Mouse (Mus musculus) megakaryocyte progenitor cell, adult 5-6 weeks (primary cell): ENCODE data around the gene Olfr690. TPM values are rescaled to one million over a fixed set of nuclear protein-coding genes. Genes with fewer than 3 reads are reported as not detected.
"Not testable (repeated sequence)": the region's sequence is repeated elsewhere in the genome, so short reads cannot be mapped to it uniquely, and the experiment has no call there.

ENCODE experiments used
- ATAC-seq: replicated peaks from 2 replicates; pipeline ENCODE4 v1.8.0; 2016; ENCODE audit warnings: mild to moderate bottlenecking, moderate TSS enrichment, inconsistent platforms; ENCODE audit not compliant: poor library complexity
- total RNA-seq, 2 experiments: library from RNA; stranded (forward) in 1 of 2; stranded (reverse) in 1 of 2; fragments of 157-497, 149-512 nt in 1 of 2; fragments of 200-1000 nt in 1 of 2; gene quantifications; 2 replicates each; pipeline versions ENCODE4 v1.2.3 to v1.2.4; 2015 to 2017

Olfr690 gene
- not detected in 2 replicates for total RNA-seq (2015)
- total RNA-seq (2017), result not detected in 2 replicates

GRCm38 (mm10) chr7:105334004-105334403, at the start of gene Olfr690:
TSS of gene Olfr690 (minus strand) at chr7:105334104.
- ATAC-seq, result no peak

- ATAC-seq, result peak; percentile 75
Observed at GRCm38 (mm10) chr7:105380329-105380728, 46.4 kb upstream of the Olfr690 start.

GRCm38 (mm10) chr7:105374866-105375265, 41.0 kb upstream of the Olfr690 start, which contains the start of gene Gm5901:
TSS of gene Gm5901 (plus strand) at chr7:105375038.
- ATAC-seq, result no peak

GRCm38 (mm10) chr7:105373976-105374375, 40.1 kb upstream of the Olfr690 start:
- ATAC-seq, result no peak

GRCm38 (mm10) chr7:105373509-105373908, 39.6 kb upstream of the Olfr690 start:
- peak; percentile 71 for ATAC-seq

- ATAC-seq, result peak; percentile 85
Observed at GRCm38 (mm10) chr7:105372912-105373311, 39.0 kb upstream of the Olfr690 start.

GRCm38 (mm10) chr7:105368521-105368920, 34.6 kb upstream of the Olfr690 start:
- no peak for ATAC-seq

GRCm38 (mm10) chr7:105367930-105368329, 34.0 kb upstream of the Olfr690 start, which contains the start of gene Olfr692:
TSS of gene Olfr692 (plus strand) at chr7:105368230.
- ATAC-seq, result no peak

GRCm38 (mm10) chr7:105367268-105367667, 33.4 kb upstream of the Olfr690 start:
- peak; percentile 56; the same call in 1 of the 2 replicates for ATAC-seq

GRCm38 (mm10) chr7:105361713-105362112, 27.8 kb upstream of the Olfr690 start:
- no peak for ATAC-seq

GRCm38 (mm10) chr7:105356487-105356886, 22.6 kb upstream of the Olfr690 start:
- not testable (repeated sequence) for ATAC-seq

- not testable (repeated sequence) for ATAC-seq
Observed at GRCm38 (mm10) chr7:105356064-105356463, 22.2 kb upstream of the Olfr690 start.

- no peak for ATAC-seq
Observed at GRCm38 (mm10) chr7:105342752-105343151, 8.8 kb upstream of the Olfr690 start.

GRCm38 (mm10) chr7:105342170-105342569, 8.3 kb upstream of the Olfr690 start, which contains the start of gene Olfr691:
TSS of gene Olfr691 (minus strand) at chr7:105342270.
- ATAC-seq, result no peak

GRCm38 (mm10) chr7:105325302-105325701, 8.6 kb downstream of the Olfr690 start:
- ATAC-seq, result no peak

GRCm38 (mm10) chr7:105310865-105311264, 23.0 kb downstream of the Olfr690 start, which contains the start of gene Olfr689:
TSS of gene Olfr689 (plus strand) at chr7:105311165.
- ATAC-seq, result no peak

GRCm38 (mm10) chr7:105290051-105290450, 43.9 kb downstream of the Olfr690 start:
- ATAC-seq, result no peak

GRCm38 (mm10) chr7:105287795-105288194, 46.1 kb downstream of the Olfr690 start, which contains the start of gene Olfr688:
TSS of gene Olfr688 (plus strand) at chr7:105288095.
- no peak for ATAC-seq

Other genes starting within 250 kb of the Olfr690 start
- gene Olfr680-ps1, start 241.3 kb downstream of the Olfr690 start, total RNA-seq (2015), result not detected in 2 replicates
- not detected in 2 replicates for gene Olfr680-ps1, start 241.3 kb downstream of the Olfr690 start, total RNA-seq (2017)
- gene Olfr681, start 217.3 kb downstream of the Olfr690 start, total RNA-seq (2015), result not detected in 2 replicates
- gene Olfr681, start 217.3 kb downstream of the Olfr690 start, total RNA-seq (2017), result not detected in 2 replicates
- not detected in 2 replicates for gene Olfr683, start 187.1 kb downstream of the Olfr690 start, total RNA-seq (2015)
- not detected in 2 replicates for gene Olfr683, start 187.1 kb downstream of the Olfr690 start, total RNA-seq (2017)
- not detected in 2 replicates for gene Olfr684, start 170.5 kb downstream of the Olfr690 start, total RNA-seq (2015)
- gene Olfr684, start 170.5 kb downstream of the Olfr690 start, total RNA-seq (2017), result not detected in 2 replicates
- gene Olfr685, start 148.1 kb downstream of the Olfr690 start, total RNA-seq (2015), result not detected in 2 replicates
- gene Olfr685, start 148.1 kb downstream of the Olfr690 start, total RNA-seq (2017), result not detected in 2 replicates
- gene Olfr686, start 126.6 kb downstream of the Olfr690 start, total RNA-seq (2015), result not detected in 2 replicates
- gene Olfr686, start 126.6 kb downstream of the Olfr690 start, total RNA-seq (2017), result not detected in 2 replicates
- gene Olfr688, start 46.0 kb downstream of the Olfr690 start, total RNA-seq (2015), result not detected in 2 replicates
- gene Olfr688, start 46.0 kb downstream of the Olfr690 start, total RNA-seq (2017), result not detected in 2 replicates
- gene Olfr689, start 22.9 kb downstream of the Olfr690 start, total RNA-seq (2015), result not detected in 2 replicates
- not detected in 2 replicates for gene Olfr689, start 22.9 kb downstream of the Olfr690 start, total RNA-seq (2017)
- gene Olfr691, start 8.2 kb upstream of the Olfr690 start, total RNA-seq (2015), result not detected in 2 replicates
- not detected in 2 replicates for gene Olfr691, start 8.2 kb upstream of the Olfr690 start, total RNA-seq (2017)
- not detected in 2 replicates for gene Olfr692, start 34.1 kb upstream of the Olfr690 start, total RNA-seq (2015)
- not detected in 2 replicates for gene Olfr692, start 34.1 kb upstream of the Olfr690 start, total RNA-seq (2017)
- gene Gm5901, start 40.9 kb upstream of the Olfr690 start, total RNA-seq (2015), result not detected in 2 replicates
- not detected in 2 replicates for gene Gm5901, start 40.9 kb upstream of the Olfr690 start, total RNA-seq (2017)
- gene Fam160a2, start 66.0 kb upstream of the Olfr690 start, total RNA-seq (2015), result 32.4 and 33.3 TPM in 2 replicates
- gene Fam160a2, start 66.0 kb upstream of the Olfr690 start, total RNA-seq (2017), result 8.7 and 19.8 TPM in 2 replicates
- gene Cnga4, start 70.5 kb upstream of the Olfr690 start, total RNA-seq (2015), result 0.07 TPM in 1 of 2 replicates, not detected in the other
- not detected in 2 replicates for gene Cnga4, start 70.5 kb upstream of the Olfr690 start, total RNA-seq (2017)
- gene Cckbr, start 91.6 kb upstream of the Olfr690 start, total RNA-seq (2015), result not detected in 2 replicates
- gene Cckbr, start 91.6 kb upstream of the Olfr690 start, total RNA-seq (2017), result not detected in 2 replicates
- 0.22 and 0.27 TPM in 2 replicates for gene Cavin3, start 148.2 kb upstream of the Olfr690 start, total RNA-seq (2015)
- gene Cavin3, start 148.2 kb upstream of the Olfr690 start, total RNA-seq (2017), result 0.41 and 0.42 TPM in 2 replicates
- 16.2 and 21.0 TPM in 2 replicates for gene Smpd1, start 220.3 kb upstream of the Olfr690 start, total RNA-seq (2015)
- gene Smpd1, start 220.3 kb upstream of the Olfr690 start, total RNA-seq (2017), result 9.5 and 16.2 TPM in 2 replicates
- gene Apbb1, start 247.5 kb upstream of the Olfr690 start, total RNA-seq (2015), result not detected in 2 replicates
- not detected in 2 replicates for gene Apbb1, start 247.5 kb upstream of the Olfr690 start, total RNA-seq (2017)